Mouse (Mus musculus): ENCODE data around the gene Gm3194. TPM values are rescaled to one million over a fixed set of nuclear protein-coding genes. Genes with fewer than 3 reads are reported as not detected.

The Gm3194 gene
- polyA plus RNA-seq (2012; rRNA removed; ENCODE audit: low replicate concordance), result 0.17 and 0.92 TPM in 2 replicates

GRCm38 (mm10) chr14:5455367-5455766, at the start of gene Gm3194:
Gm3194 (minus strand) TSS chr14:5455467.

GRCm38 (mm10) chr14:5501374-5501773, 46.1 kb upstream of the Gm3194 start, which contains the start of gene Gm3488:
Gm3488 (plus strand) TSS chr14:5501674.

GRCm38 (mm10) chr14:5483907-5484306, 28.6 kb upstream of the Gm3194 start, which contains the start of gene Gm3187:
Gm3187 (plus strand) TSS chr14:5484207.

GRCm38 (mm10) chr14:5477730-5478129, 22.5 kb upstream of the Gm3194 start, which contains the start of gene Gm8246:
Gm8246 (minus strand) TSS chr14:5477830.

GRCm38 (mm10) chr14:5388949-5389348, 66.3 kb downstream of the Gm3194 start, which contains the start of gene Gm3500:
Gm3500 (minus strand) TSS chr14:5389049.

Other genes with a start within 250 kb of the Gm3194 start
- gene Gm3526, start 194.9 kb downstream of the Gm3194 start, polyA plus RNA-seq (2012; rRNA removed; ENCODE audit: low replicate concordance), result not detected in 2 replicates
- gene Gm3542, start 120.5 kb downstream of the Gm3194 start, polyA plus RNA-seq (2012; rRNA removed; ENCODE audit: low replicate concordance), result not detected in 2 replicates
- 0.09 and 0.28 TPM in 2 replicates for gene Gm3500, start 66.4 kb downstream of the Gm3194 start, polyA plus RNA-seq (2012; rRNA removed; ENCODE audit: low replicate concordance)
- gene Gm8246, start 22.4 kb upstream of the Gm3194 start, polyA plus RNA-seq (2012; rRNA removed; ENCODE audit: low replicate concordance), result not detected in 2 replicates
- gene Gm3187, start 28.7 kb upstream of the Gm3194 start, polyA plus RNA-seq (2012; rRNA removed; ENCODE audit: low replicate concordance), result not detected in 2 replicates
- gene Gm3488, start 46.2 kb upstream of the Gm3194 start, polyA plus RNA-seq (2012; rRNA removed; ENCODE audit: low replicate concordance), result 0.14 and 0.47 TPM in 2 replicates
- not detected in 2 replicates for gene Gm3532, start 83.0 kb upstream of the Gm3194 start, polyA plus RNA-seq (2012; rRNA removed; ENCODE audit: low replicate concordance)
- gene Gm8265, start 177.6 kb upstream of the Gm3194 start, polyA plus RNA-seq (2012; rRNA removed; ENCODE audit: low replicate concordance), result not detected in 2 replicates
- not detected in 2 replicates for gene Gm9603, start 232.0 kb upstream of the Gm3194 start, polyA plus RNA-seq (2012; rRNA removed; ENCODE audit: low replicate concordance)

All from subcutaneous adipose tissue, adult 2 months (tissue).